Mouse (Mus musculus): ENCODE measurements around the gene Gm20388. TPM values are rescaled to one million over a fixed set of nuclear protein-coding genes. Genes with fewer than 3 reads are reported as not detected.
"Not testable (repeated sequence)": the region's sequence is repeated elsewhere in the genome, so short reads cannot be mapped to it uniquely, and the experiment has no call there.

The Gm20388 gene
- polyA plus RNA-seq, 1 experiment from 2014 or later = 5.5 TPM

GRCm38 (mm10) chr8:120361301-120361700 is 450.7 kb downstream of the Gm20388 start:
- no peak for DNase-seq (ENCODE audit: extremely low spot score, low spot score)
- Histone ChIP-seq H3K27me3 (ENCODE audit: poor library complexity, severe bottlenecking) (peaks cover 5% of the 10 kb centered on the region; the same call in 1 of the 2 replicates), H3K36me3 (replicated peaks) (no peaks in the 10 kb centered on the region), H3K4me1 (peaks cover 88% of the 10 kb centered on the region), H3K27ac (peak overlapping the region; percentile 21; the same call in 1 of the 2 replicates), H3K4me3 (no peak overlapping the region), H3K9me3 (no peaks in the 10 kb centered on the region)
- 83% methylated on average over 8 of the region's 8 CpGs for WGBS

- 52% methylated on average over 10 of the region's 10 CpGs for WGBS
- Histone ChIP-seq H3K27me3 (ENCODE audit: poor library complexity, severe bottlenecking) (peaks cover 21% of the 10 kb centered on the region), H3K27ac (peak overlapping the region; percentile 74), H3K4me3 (no peak overlapping the region), H3K9me3 (no peaks in the 10 kb centered on the region), H3K36me3 (replicated peaks) (no peaks in the 10 kb centered on the region), H3K4me1 (peaks cover 88% of the 10 kb centered on the region)
- DNase-seq (ENCODE audit: extremely low spot score, low spot score) = no peak
These were observed 453.0 kb downstream of the Gm20388 start for GRCm38 (mm10) chr8:120363552-120364071.

- Histone ChIP-seq H3K4me3 (no peak overlapping the region), H3K4me1 (peaks cover 91% of the 10 kb centered on the region), H3K27me3 (ENCODE audit: poor library complexity, severe bottlenecking) (peaks cover 21% of the 10 kb centered on the region), H3K9me3 (no peaks in the 10 kb centered on the region), H3K27ac (peak overlapping the region; percentile 74), H3K36me3 (replicated peaks) (no peaks in the 10 kb centered on the region)
- 42% methylated on average over 7 of the region's 7 CpGs for WGBS
- no peak for DNase-seq (ENCODE audit: extremely low spot score, low spot score)
These were observed 453.6 kb downstream of the Gm20388 start for GRCm38 (mm10) chr8:120364093-120364725.

DNA sequence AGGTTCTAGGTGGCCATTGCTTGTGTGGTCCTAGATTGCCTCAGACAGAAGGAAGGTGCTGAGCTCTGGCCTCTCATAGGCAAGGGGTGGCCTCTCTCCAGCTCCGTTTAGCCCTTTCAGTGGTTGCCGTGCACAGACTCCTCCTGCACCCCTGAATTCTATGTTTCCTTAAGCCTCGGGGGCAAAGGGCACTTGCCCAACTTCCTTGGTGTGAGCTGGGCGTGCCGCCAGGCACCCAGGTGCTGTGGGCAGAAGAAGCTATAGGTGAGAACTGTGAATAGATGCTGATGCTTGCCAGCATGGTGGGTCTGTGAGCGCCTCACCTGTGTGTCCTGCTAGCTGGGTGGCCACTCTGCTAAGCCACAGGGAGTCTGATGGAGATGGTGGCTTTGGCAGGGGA is 456.2 kb downstream of the Gm20388 start:
- Histone ChIP-seq H3K36me3 (replicated peaks) (no peaks in the 10 kb centered on the region), H3K27ac (0 out of 2 replicates have a peak overlapping the region, but pooled peaks have one; percentile 74), H3K27me3 (ENCODE audit: poor library complexity, severe bottlenecking) (peaks cover 26% of the 10 kb centered on the region), H3K4me3 (no peak overlapping the region), H3K4me1 (peaks cover 95% of the 10 kb centered on the region), H3K9me3 (no peaks in the 10 kb centered on the region)
- DNase-seq (ENCODE audit: extremely low spot score, low spot score) = no peak
- 87% methylated on average over 6 of the region's 6 CpGs for WGBS

- Histone ChIP-seq H3K27me3 (ENCODE audit: poor library complexity, severe bottlenecking) (peaks cover 39% of the 10 kb centered on the region), H3K27ac (peak overlapping the region; percentile 83), H3K4me1 (peaks cover 95% of the 10 kb centered on the region)
- 83% methylated on average over 1 of the region's 1 CpGs for WGBS
- not testable (repeated sequence) for H3K36me3 ChIP-seq (replicated peaks); DNase-seq (ENCODE audit: extremely low spot score, low spot score); H3K4me3 ChIP-seq; H3K9me3 ChIP-seq
These were observed 457.6 kb downstream of the Gm20388 start for GRCm38 (mm10) chr8:120368191-120368590.

DNA sequence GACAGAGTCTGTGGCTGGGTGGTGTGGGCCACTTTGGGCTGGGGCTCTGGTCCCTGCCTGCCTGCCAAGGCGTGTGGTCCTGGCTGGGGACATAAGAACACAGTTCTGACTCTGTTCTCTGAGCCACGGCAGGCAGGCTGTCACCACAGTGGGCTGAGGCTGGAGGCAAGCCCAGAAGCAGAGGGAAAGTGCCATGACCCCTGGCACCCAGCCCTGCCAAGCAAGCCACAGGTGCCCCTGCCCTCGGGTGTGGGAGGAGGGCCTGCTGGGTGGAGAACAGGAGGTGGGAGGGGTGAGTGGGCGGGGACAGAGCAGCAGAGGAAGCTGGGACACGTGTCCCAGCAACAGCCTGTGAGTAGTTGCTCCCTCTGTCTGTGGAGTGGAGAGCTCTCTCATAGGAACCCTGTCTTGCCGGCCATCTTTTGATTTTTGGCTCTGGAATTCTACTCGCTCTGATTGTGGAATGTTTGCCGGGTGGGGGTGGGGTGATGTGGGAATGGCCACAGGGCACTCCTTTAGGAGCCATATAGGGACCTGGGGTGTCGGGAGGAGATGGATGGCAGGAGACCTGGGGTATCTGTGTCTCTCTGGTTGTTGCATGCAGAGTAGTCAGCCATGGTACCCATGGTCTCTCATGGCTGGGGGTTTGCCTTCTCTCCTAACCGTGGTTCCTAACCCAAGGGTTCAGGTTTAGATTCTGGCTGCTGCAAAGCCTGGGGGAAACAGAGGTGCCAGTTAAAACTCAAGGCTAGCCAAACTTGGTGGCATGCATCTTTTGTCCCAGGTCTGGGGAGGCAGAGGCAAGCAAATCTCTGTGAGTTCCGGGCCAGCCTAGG is 458.4 kb downstream of the Gm20388 start:
- Histone ChIP-seq H3K36me3 (replicated peaks) (no peaks in the 10 kb centered on the region), H3K4me3 (peak overlapping the region; percentile 19), H3K27ac (peak overlapping the region; percentile 83), H3K9me3 (no peaks in the 10 kb centered on the region), H3K4me1 (peaks cover 95% of the 10 kb centered on the region), H3K27me3 (ENCODE audit: poor library complexity, severe bottlenecking) (peaks cover 46% of the 10 kb centered on the region)
- WGBS = 34% methylated on average over 11 of the region's 11 CpGs
- peak; percentile 59 for DNase-seq (ENCODE audit: extremely low spot score, low spot score)

- 69% methylated on average over 7 of the region's 7 CpGs for WGBS
- no peak for DNase-seq (ENCODE audit: extremely low spot score, low spot score)
- H3K27ac ChIP-seq = peak overlapping the region; percentile 83
- peaks cover 95% of the 10 kb centered on the region for H3K4me1 ChIP-seq
- no peak overlapping the region for H3K4me3 ChIP-seq
- no peaks in the 10 kb centered on the region for H3K36me3 ChIP-seq (replicated peaks)
- H3K27me3 ChIP-seq (ENCODE audit: poor library complexity, severe bottlenecking) = peaks cover 46% of the 10 kb centered on the region
- H3K9me3 ChIP-seq = no peaks in the 10 kb centered on the region
These were observed 459.3 kb downstream of the Gm20388 start for GRCm38 (mm10) chr8:120369956-120370355.

- H3K4me1 ChIP-seq = peaks cover 95% of the 10 kb centered on the region
- H3K27ac ChIP-seq = peak overlapping the region; percentile 83
- H3K4me3 ChIP-seq = no peak overlapping the region
- 82% methylated on average over 4 of the region's 4 CpGs for WGBS
- peaks cover 47% of the 10 kb centered on the region for H3K27me3 ChIP-seq (ENCODE audit: poor library complexity, severe bottlenecking)
- H3K9me3 ChIP-seq = no peaks in the 10 kb centered on the region
- no peaks in the 10 kb centered on the region for H3K36me3 ChIP-seq (replicated peaks)
- DNase-seq (ENCODE audit: extremely low spot score, low spot score) = no peak
These were observed 459.8 kb downstream of the Gm20388 start for GRCm38 (mm10) chr8:120370461-120370860.

DNA sequence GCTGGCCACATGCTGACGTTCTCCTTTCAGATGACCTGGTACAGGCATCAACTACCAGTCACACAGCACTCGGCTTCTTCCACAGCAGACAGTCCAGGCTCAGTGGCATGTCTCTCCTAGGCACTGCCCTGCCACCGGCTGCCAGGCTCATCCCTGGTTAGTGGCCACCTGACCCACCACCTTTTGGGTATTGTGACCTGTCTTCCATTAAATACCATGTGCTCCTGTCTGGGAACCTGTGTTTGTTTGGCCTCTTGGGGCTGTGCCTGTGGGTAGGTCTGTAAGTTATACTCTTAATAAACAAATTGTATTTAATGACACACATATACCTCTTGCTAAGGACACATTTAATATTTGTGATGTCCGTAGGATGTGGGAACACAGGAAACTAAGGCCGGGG is 460.5 kb downstream of the Gm20388 start:
- H3K27ac ChIP-seq = peak overlapping the region; percentile 73
- H3K27me3 ChIP-seq (ENCODE audit: poor library complexity, severe bottlenecking) = peaks cover 50% of the 10 kb centered on the region
- H3K36me3 ChIP-seq (replicated peaks) = no peaks in the 10 kb centered on the region
- peaks cover 95% of the 10 kb centered on the region for H3K4me1 ChIP-seq
- no peak for DNase-seq (ENCODE audit: extremely low spot score, low spot score)
- no peaks in the 10 kb centered on the region for H3K9me3 ChIP-seq
- 79% methylated on average over 5 of the region's 5 CpGs for WGBS
- no peak overlapping the region for H3K4me3 ChIP-seq

DNA sequence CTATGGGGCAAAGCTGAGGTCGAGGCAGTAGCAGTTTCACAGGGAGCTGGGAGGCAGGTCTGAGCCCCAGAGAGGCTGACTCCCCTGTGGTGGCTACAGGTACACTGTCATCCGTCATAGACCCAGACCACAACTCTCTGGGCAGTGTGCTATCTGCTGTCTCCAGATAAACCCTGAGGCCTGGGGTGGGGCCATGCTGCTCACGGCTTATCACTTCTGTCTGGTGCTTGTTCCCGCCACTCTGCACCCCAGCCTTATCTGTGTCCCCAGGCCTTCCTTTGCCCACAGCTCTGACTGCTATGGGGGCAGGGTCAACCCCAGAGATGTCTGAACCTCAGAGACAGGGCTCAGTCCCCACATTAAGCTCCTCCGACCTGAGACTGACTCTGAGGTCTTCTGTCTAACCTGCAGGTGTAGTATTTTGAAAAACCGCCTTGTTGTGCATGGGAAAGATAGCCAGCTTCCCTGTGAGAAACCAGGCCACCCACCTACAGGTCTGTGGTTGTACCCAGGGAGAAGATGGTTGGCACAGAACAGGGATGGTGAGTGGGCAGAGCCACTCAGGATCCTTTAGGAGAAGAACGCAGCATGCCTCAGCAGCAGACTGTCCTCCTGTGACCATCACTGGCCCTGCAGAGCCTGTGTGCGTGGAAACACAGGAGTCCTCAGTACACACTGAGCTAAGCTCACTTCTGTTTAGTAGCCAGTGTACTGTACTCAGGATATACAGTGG is 461.2 kb downstream of the Gm20388 start:
- H3K27me3 ChIP-seq (ENCODE audit: poor library complexity, severe bottlenecking) = peaks cover 50% of the 10 kb centered on the region
- peaks cover 96% of the 10 kb centered on the region for H3K4me1 ChIP-seq
- H3K4me3 ChIP-seq = no peak overlapping the region
- no peaks in the 10 kb centered on the region for H3K36me3 ChIP-seq (replicated peaks)
- H3K27ac ChIP-seq = peak overlapping the region; percentile 73
- DNase-seq (ENCODE audit: extremely low spot score, low spot score) = no peak
- 75% methylated on average over 8 of the region's 8 CpGs for WGBS
- no peaks in the 10 kb centered on the region for H3K9me3 ChIP-seq

DNA sequence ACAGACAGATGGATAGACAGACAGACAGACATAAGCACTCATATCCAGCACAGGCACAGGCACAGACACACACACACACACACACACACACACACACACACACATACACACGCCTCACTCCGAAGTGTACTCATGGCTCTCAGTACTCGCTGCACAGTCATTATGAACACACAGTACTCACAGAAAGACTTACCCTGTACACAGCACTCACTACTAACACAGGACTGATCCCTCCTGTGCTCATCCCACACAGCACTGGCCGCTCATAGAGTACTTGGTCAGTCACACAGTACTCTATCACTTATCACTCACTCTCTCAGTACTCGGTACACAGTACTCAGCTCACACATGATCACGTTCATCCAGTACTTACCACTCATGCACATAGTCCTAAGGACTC is 462.0 kb downstream of the Gm20388 start:
- no peak for DNase-seq (ENCODE audit: extremely low spot score, low spot score)
- Histone ChIP-seq H3K27ac (peak overlapping the region; percentile 73), H3K36me3 (replicated peaks) (no peaks in the 10 kb centered on the region), H3K27me3 (ENCODE audit: poor library complexity, severe bottlenecking) (peaks cover 50% of the 10 kb centered on the region), H3K4me3 (no peak overlapping the region), H3K9me3 (no peaks in the 10 kb centered on the region), H3K4me1 (peaks cover 96% of the 10 kb centered on the region)
- 91% methylated on average over 6 of the region's 6 CpGs for WGBS

DNA sequence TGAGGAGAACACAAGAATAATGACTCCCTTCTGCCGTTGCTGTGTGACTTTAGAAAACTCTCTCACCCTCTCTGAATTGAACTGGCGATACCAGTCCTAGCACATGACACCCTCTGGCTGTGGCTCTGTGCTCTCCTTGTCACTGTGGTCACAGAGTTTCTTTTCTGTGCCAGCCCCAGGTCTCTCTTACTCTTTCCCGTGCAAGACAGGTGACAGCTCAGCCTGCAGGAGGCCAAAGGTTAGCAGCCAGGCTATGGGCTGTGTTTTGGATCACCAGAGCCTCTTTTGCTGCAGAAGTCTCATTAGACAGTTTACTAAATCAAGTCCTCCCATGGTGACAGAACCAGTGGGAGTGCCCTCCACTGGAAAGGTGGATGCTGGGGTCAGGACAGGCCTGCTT is 463.0 kb downstream of the Gm20388 start:
- no peaks in the 10 kb centered on the region for H3K36me3 ChIP-seq (replicated peaks)
- 86% methylated on average over 3 of the region's 3 CpGs for WGBS
- no peak overlapping the region for H3K4me3 ChIP-seq
- peaks cover 97% of the 10 kb centered on the region for H3K4me1 ChIP-seq
- DNase-seq (ENCODE audit: extremely low spot score, low spot score) = no peak
- no peaks in the 10 kb centered on the region for H3K9me3 ChIP-seq
- H3K27me3 ChIP-seq (ENCODE audit: poor library complexity, severe bottlenecking) = peaks cover 57% of the 10 kb centered on the region
- H3K27ac ChIP-seq = peak overlapping the region; percentile 73
